Mouse (Mus musculus) heart, embryonic 11.5 days (tissue): ENCODE measurements at regions not wholly inside any gene's neighbourhood (a gene's known extent, or its start where the extent isn't known, plus 50 kb on each side); places are given as distances from the start of the nearest gene placed in this dataset.

Experiments used
- ATAC-seq: fragments of 200-750 bp; cut with Nextera tagmentation; replicated peaks from 2 replicates; pipeline ENCODE4 v1.8.0; 2017; ENCODE audit warnings: moderate library complexity; ENCODE audit not compliant: insufficient number of reproducible peaks, low FRiP score, low TSS enrichment
- H3K27ac ChIP-seq: fragments of 300-500 bp; sonication (generic); 2 replicates; pipeline ENCODE4 v1.5.1; 2014; ENCODE audit warnings: mild to moderate bottlenecking, low read depth, low read length
- H3K27me3 ChIP-seq: fragments of 300-500 bp; sonication (generic); 2 replicates; pipeline ENCODE4 v1.6.1; 2014; ENCODE audit warnings: mild to moderate bottlenecking, low read length, mixed read lengths; ENCODE audit not compliant: control insufficient read depth, insufficient read depth
- H3K36me3 ChIP-seq: fragments of 300-500 bp; sonication (generic); 2 replicates; pipeline ENCODE4 v1.6.1; 2014; ENCODE audit warnings: mild to moderate bottlenecking, low read length, moderate library complexity, mixed read lengths; ENCODE audit not compliant: control insufficient read depth, insufficient read depth
- H3K4me1 ChIP-seq: fragments of 300-500 bp; sonication (generic); 2 replicates; pipeline ENCODE4 v1.6.1; 2014; ENCODE audit warnings: low read length; ENCODE audit not compliant: control insufficient read depth, insufficient read depth
- H3K4me2 ChIP-seq: fragments of 300-500 bp; sonication (generic); 2 replicates; pipeline ENCODE4 v1.6.1; 2014; ENCODE audit warnings: mild to moderate bottlenecking, moderate library complexity
- H3K4me3 ChIP-seq: fragments of 300-500 bp; sonication (generic); 2 replicates; pipeline ENCODE4 v1.5.1; 2014; ENCODE audit warnings: low read depth, low read length
- H3K9ac ChIP-seq: fragments of 300-500 bp; sonication (generic); 2 replicates; pipeline ENCODE4 v1.6.1; 2014; ENCODE audit warnings: mild to moderate bottlenecking, low read depth, low read length, moderate library complexity
- H3K9me3 ChIP-seq: fragments of 300-500 bp; sonication (generic); replicated peaks from 2 replicates; pipeline ENCODE4 v1.6.1; 2016; ENCODE audit warnings: low read length; ENCODE audit not compliant: control insufficient read depth
- WGBS: fragments of 180-500 bp; shearing (Covaris S2); extraction: QIAGEN DNeasy Blood & Tissue Kit; methylation state at CpG from one replicate; pipeline ENCODE4 v1.1.7; 2014; ENCODE audit not compliant: insufficient replicate concordance; 5-methylcytosine and 5-hydroxymethylcytosine counted together

DNA sequence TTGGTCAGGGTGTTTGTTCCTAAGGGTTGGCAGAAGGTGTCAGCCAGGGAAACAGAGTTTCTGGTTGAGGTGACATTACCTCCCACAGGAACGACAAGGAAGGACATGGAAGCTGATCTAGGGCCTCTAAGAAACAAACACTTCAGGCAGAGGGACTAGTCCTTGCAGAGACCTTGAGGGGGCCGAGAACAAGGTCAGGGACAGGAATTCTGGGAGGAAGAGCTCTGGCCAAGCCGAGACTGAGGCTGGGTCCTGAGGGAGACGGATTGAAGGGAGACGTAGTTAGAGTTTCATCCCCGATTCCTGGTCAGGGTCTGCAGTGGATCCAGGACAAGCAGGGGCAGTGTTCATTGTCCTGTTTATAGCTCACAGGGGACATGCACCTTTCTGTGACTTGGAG is 68.2 kb upstream of the Ptpn1 start:
- ATAC-seq, result no peak
- peaks cover 52% of the 10 kb centered on the region for H3K4me1 ChIP-seq
- H3K4me2 ChIP-seq, result no peak overlapping the region
- no peaks in the 10 kb centered on the region for H3K9me3 ChIP-seq
- H3K36me3 ChIP-seq, result no peaks in the 10 kb centered on the region
- no peak overlapping the region for H3K4me3 ChIP-seq
- H3K9ac ChIP-seq, result 0 out of 2 replicates have a peak overlapping the region, but pooled peaks have one; percentile 34
- no peak overlapping the region; the same call in 1 of the 2 replicates for H3K27ac ChIP-seq
- peaks cover 6% of the 10 kb centered on the region; the same call in 1 of the 2 replicates for H3K27me3 ChIP-seq
- 41% methylated on average over 6 of the region's 6 CpGs for WGBS

GRCm38 (mm10) chr2:167861178-167861520 is 70.7 kb upstream of the Ptpn1 start:
- Histone ChIP-seq H3K9me3 (no peaks in the 10 kb centered on the region), H3K27me3 (peaks cover 6% of the 10 kb centered on the region; the same call in 1 of the 2 replicates), H3K9ac (0 out of 2 replicates have a peak overlapping the region, but pooled peaks have one; percentile 12), H3K36me3 (no peaks in the 10 kb centered on the region), H3K4me2 (no peak overlapping the region), H3K4me3 (no peak overlapping the region), H3K27ac (no peak overlapping the region), H3K4me1 (peaks cover 52% of the 10 kb centered on the region)
- WGBS, result 93% methylated on average over 2 of the region's 2 CpGs
- ATAC-seq, result no peak

DNA sequence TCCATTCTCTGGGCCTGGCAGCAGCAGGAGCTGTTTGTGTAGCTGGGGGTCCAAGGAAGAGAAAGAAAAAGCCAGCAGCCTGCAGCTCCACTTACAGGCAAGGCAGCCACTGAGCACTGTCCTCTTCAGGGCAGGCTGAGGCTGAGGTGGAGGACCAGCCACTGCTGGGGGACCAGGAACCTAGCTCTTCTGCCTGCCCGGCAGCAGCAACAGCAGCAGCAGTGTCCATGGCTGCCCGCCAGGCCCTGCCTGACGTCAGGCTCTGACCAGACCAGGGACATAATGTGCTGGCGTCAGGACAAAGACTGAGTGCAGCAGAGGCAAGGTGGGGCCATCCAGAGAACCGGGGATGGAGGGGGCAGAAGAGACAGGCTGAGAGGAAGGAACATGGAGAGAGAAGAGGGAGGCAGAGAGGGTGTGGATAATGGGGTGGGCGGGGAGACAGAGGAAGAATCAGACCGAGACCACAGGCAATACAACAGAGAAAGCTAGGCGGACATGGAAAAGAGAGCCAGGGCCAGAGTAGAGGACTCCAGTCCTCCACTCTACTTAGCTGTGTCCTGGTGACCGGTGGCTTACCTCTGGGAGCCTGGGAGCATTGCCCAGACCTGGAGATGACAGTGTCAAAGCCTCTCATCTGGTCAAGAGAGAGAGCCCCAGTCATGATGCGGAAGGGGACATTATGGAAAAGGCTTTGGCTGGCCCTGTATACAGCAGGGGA is 71.2 kb upstream of the Ptpn1 start:
- Histone ChIP-seq H3K4me2 (no peak overlapping the region), H3K27me3 (peaks cover 6% of the 10 kb centered on the region; the same call in 1 of the 2 replicates), H3K4me3 (no peak overlapping the region), H3K9me3 (no peaks in the 10 kb centered on the region), H3K36me3 (no peaks in the 10 kb centered on the region), H3K9ac (peak overlapping the region; percentile 50; the same call in 1 of the 2 replicates), H3K4me1 (peaks cover 46% of the 10 kb centered on the region), H3K27ac (peak overlapping the region; percentile 54)
- peak; percentile 58; the same call in 1 of the 2 replicates for ATAC-seq
- 46% methylated on average over 10 of the region's 10 CpGs for WGBS

GRCm38 (mm10) chr2:167859575-167859974 is 72.3 kb upstream of the Ptpn1 start:
- ATAC-seq, result no peak
- Histone ChIP-seq H3K27me3 (peaks cover 6% of the 10 kb centered on the region; the same call in 1 of the 2 replicates), H3K4me2 (no peak overlapping the region), H3K4me1 (peaks cover 43% of the 10 kb centered on the region), H3K27ac (no peak overlapping the region), H3K9me3 (no peaks in the 10 kb centered on the region), H3K4me3 (no peak overlapping the region), H3K9ac (no peak overlapping the region), H3K36me3 (no peaks in the 10 kb centered on the region)
- 50% methylated on average over 10 of the region's 10 CpGs for WGBS

- Histone ChIP-seq H3K27me3 (peaks cover 6% of the 10 kb centered on the region; the same call in 1 of the 2 replicates), H3K4me2 (no peak overlapping the region), H3K27ac (no peak overlapping the region), H3K9ac (no peak overlapping the region), H3K4me1 (peaks cover 32% of the 10 kb centered on the region), H3K36me3 (no peaks in the 10 kb centered on the region), H3K4me3 (no peak overlapping the region), H3K9me3 (no peaks in the 10 kb centered on the region)
- no peak for ATAC-seq
- WGBS, result 65% methylated on average over 10 of the region's 10 CpGs
Measured at GRCm38 (mm10) chr2:167858346-167858745, 73.5 kb upstream of the Ptpn1 start.

DNA sequence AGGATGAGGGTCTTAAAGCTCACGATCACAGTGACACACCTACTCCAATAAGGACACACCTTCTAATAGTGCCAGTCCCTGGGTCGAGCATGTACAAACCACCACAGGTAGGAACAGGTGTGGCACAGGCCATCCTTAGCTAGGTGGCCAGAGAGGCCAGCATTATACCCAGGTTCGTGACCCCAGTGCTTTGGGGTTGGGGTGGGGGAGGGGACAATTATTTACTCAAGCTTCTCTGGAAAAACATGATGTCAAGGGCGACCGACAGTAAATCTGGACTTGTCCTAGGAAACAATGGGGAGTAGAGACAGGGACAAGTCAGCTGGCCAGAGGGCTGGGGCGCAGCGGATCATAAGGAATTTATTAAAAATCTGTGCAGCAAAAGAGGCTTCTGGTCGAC is 73.9 kb upstream of the Ptpn1 start:
- 63% methylated on average over 8 of the region's 8 CpGs for WGBS

GRCm38 (mm10) chr2:167856920-167857475 is 74.9 kb upstream of the Ptpn1 start:
- Histone ChIP-seq H3K4me2 (no peak overlapping the region), H3K4me1 (peaks cover 38% of the 10 kb centered on the region), H3K36me3 (no peaks in the 10 kb centered on the region), H3K27me3 (peaks cover 6% of the 10 kb centered on the region; the same call in 1 of the 2 replicates), H3K27ac (no peak overlapping the region), H3K4me3 (no peak overlapping the region), H3K9ac (peak overlapping the region; percentile 34; the same call in 1 of the 2 replicates), H3K9me3 (no peaks in the 10 kb centered on the region)
- ATAC-seq, result no peak
- WGBS, result 63% methylated on average over 10 of the region's 10 CpGs

More for the DNA sequence above, 73.9 kb upstream of the Ptpn1 start:
- no peaks in the 10 kb centered on the region for H3K36me3 ChIP-seq
- H3K27me3 ChIP-seq, result peaks cover 6% of the 10 kb centered on the region; the same call in 1 of the 2 replicates
- H3K4me1 ChIP-seq, result peaks cover 30% of the 10 kb centered on the region
- no peaks in the 10 kb centered on the region for H3K9me3 ChIP-seq
- H3K4me3 ChIP-seq, result no peak overlapping the region
- H3K9ac ChIP-seq, result no peak overlapping the region
- ATAC-seq, result no peak
- no peak overlapping the region for H3K4me2 ChIP-seq
- no peak overlapping the region for H3K27ac ChIP-seq

- Histone ChIP-seq H3K9me3 (no peaks in the 10 kb centered on the region), H3K4me3 (no peak overlapping the region), H3K36me3 (no peaks in the 10 kb centered on the region), H3K27me3 (no peaks in the 10 kb centered on the region), H3K9ac (no peak overlapping the region), H3K4me2 (no peak overlapping the region), H3K4me1 (peaks cover 48% of the 10 kb centered on the region), H3K27ac (no peak overlapping the region)
- ATAC-seq, result no peak
- 79% methylated on average over 3 of the region's 3 CpGs for WGBS
Measured at GRCm38 (mm10) chr2:167856020-167856419, 75.8 kb upstream of the Ptpn1 start.
